Mouse (Mus musculus): ENCODE measurements around the gene Tmprss11f. TPM values are rescaled to one million over a fixed set of nuclear protein-coding genes. Genes with fewer than 3 reads are reported as not detected.

Gene Tmprss11f
- polyA plus RNA-seq, 1 experiment from 2014 or later, result 1.5 TPM

- Histone ChIP-seq H3K9ac (ENCODE audit: low read length) (no peak overlapping the region), H3K4me3 (replicated peaks; ENCODE audit: low read length) (no peak overlapping the region), H3K27ac (ENCODE audit: low read length) (no peak overlapping the region), H3K27me3 (ENCODE audit: control insufficient read depth, insufficient read depth, low read length) (no peaks in the 10 kb centered on the region), H3K4me2 (ENCODE audit: low read depth, low read length) (no peak overlapping the region), H3K36me3 (ENCODE audit: control insufficient read depth, insufficient read depth, low read length) (no peaks in the 10 kb centered on the region), H3K4me1 (ENCODE audit: control insufficient read depth, insufficient read depth, low read length) (no peaks in the 10 kb centered on the region), H3K9me3 (replicated peaks; ENCODE audit: control insufficient read depth, low read length) (no peaks in the 10 kb centered on the region)
- no peak for ATAC-seq (ENCODE audit: insufficient read depth, low FRiP score)
- WGBS, result 93% methylated on average over 2 of the region's 2 CpGs
These were observed 85.5 kb downstream of the Tmprss11f start for GRCm38 (mm10) chr5:86546693-86547092.

- ATAC-seq (ENCODE audit: insufficient read depth, low FRiP score), result no peak
- no peak overlapping the region for H3K4me3 ChIP-seq (replicated peaks; ENCODE audit: low read length)
- H3K36me3 ChIP-seq (ENCODE audit: control insufficient read depth, insufficient read depth, low read length), result no peaks in the 10 kb centered on the region
- no peaks in the 10 kb centered on the region for H3K4me1 ChIP-seq (ENCODE audit: control insufficient read depth, insufficient read depth, low read length)
- 62% methylated on average over 3 of the region's 3 CpGs for WGBS
- no peak overlapping the region for H3K4me2 ChIP-seq (ENCODE audit: low read depth, low read length)
- H3K9ac ChIP-seq (ENCODE audit: low read length), result no peak overlapping the region
- no peaks in the 10 kb centered on the region for H3K9me3 ChIP-seq (replicated peaks; ENCODE audit: control insufficient read depth, low read length)
- H3K27me3 ChIP-seq (ENCODE audit: control insufficient read depth, insufficient read depth, low read length), result no peaks in the 10 kb centered on the region
- no peak overlapping the region for H3K27ac ChIP-seq (ENCODE audit: low read length)
These were observed 91.6 kb downstream of the Tmprss11f start for GRCm38 (mm10) chr5:86540601-86541000.

- H3K4me2 ChIP-seq (ENCODE audit: low read depth, low read length), result no peak overlapping the region
- no peak for ATAC-seq (ENCODE audit: insufficient read depth, low FRiP score)
- WGBS, result 45% methylated on average over 2 of the region's 2 CpGs
- no peak overlapping the region for H3K27ac ChIP-seq (ENCODE audit: low read length)
- H3K36me3 ChIP-seq (ENCODE audit: control insufficient read depth, insufficient read depth, low read length), result no peaks in the 10 kb centered on the region
- H3K4me3 ChIP-seq (replicated peaks; ENCODE audit: low read length), result no peak overlapping the region
- no peak overlapping the region for H3K9ac ChIP-seq (ENCODE audit: low read length)
- no peaks in the 10 kb centered on the region for H3K9me3 ChIP-seq (replicated peaks; ENCODE audit: control insufficient read depth, low read length)
- H3K4me1 ChIP-seq (ENCODE audit: control insufficient read depth, insufficient read depth, low read length), result no peaks in the 10 kb centered on the region
- H3K27me3 ChIP-seq (ENCODE audit: control insufficient read depth, insufficient read depth, low read length), result no peaks in the 10 kb centered on the region
These were observed 103.5 kb downstream of the Tmprss11f start for GRCm38 (mm10) chr5:86528725-86529124.

- H3K4me1 ChIP-seq (ENCODE audit: control insufficient read depth, insufficient read depth, low read length), result no peaks in the 10 kb centered on the region
- no peaks in the 10 kb centered on the region for H3K27me3 ChIP-seq (ENCODE audit: control insufficient read depth, insufficient read depth, low read length)
- 62% methylated on average over 9 of the region's 9 CpGs for WGBS
- ATAC-seq (ENCODE audit: insufficient read depth, low FRiP score), result no peak
- no peak within 1 kb of the TSS for H3K4me2 ChIP-seq (ENCODE audit: low read depth, low read length)
- H3K9ac ChIP-seq (ENCODE audit: low read length), result no peak within 1 kb of the TSS
- H3K27ac ChIP-seq (ENCODE audit: low read length), result no peak within 1 kb of the TSS; the same call in 1 of the 2 replicates
- H3K36me3 ChIP-seq (ENCODE audit: control insufficient read depth, insufficient read depth, low read length), result no peaks in the 10 kb centered on the region
- H3K9me3 ChIP-seq (replicated peaks; ENCODE audit: control insufficient read depth, low read length), result no peaks in the 10 kb centered on the region
- no peak within 1 kb of the TSS for H3K4me3 ChIP-seq (replicated peaks; ENCODE audit: low read length)
These were observed 113.7 kb downstream of the Tmprss11f start, which contains the start of gene Tmprss11g for GRCm38 (mm10) chr5:86518500-86518899. Gene Tmprss11g (minus strand): TSS chr5:86518600.

GRCm38 (mm10) chr5:86511538-86511937 is 120.7 kb downstream of the Tmprss11f start:
- no peaks in the 10 kb centered on the region for H3K9me3 ChIP-seq (replicated peaks; ENCODE audit: control insufficient read depth, low read length)
- H3K4me1 ChIP-seq (ENCODE audit: control insufficient read depth, insufficient read depth, low read length), result no peaks in the 10 kb centered on the region
- no peaks in the 10 kb centered on the region for H3K36me3 ChIP-seq (ENCODE audit: control insufficient read depth, insufficient read depth, low read length)
- no peaks in the 10 kb centered on the region for H3K27me3 ChIP-seq (ENCODE audit: control insufficient read depth, insufficient read depth, low read length)
- WGBS, result 59% methylated on average over 5 of the region's 5 CpGs
- no peak overlapping the region for H3K4me2 ChIP-seq (ENCODE audit: low read depth, low read length)
- ATAC-seq (ENCODE audit: insufficient read depth, low FRiP score), result no peak
- H3K4me3 ChIP-seq (replicated peaks; ENCODE audit: low read length), result no peak overlapping the region
- no peak overlapping the region for H3K27ac ChIP-seq (ENCODE audit: low read length)
- H3K9ac ChIP-seq (ENCODE audit: low read length), result no peak overlapping the region

GRCm38 (mm10) chr5:86493453-86493852 is 138.8 kb downstream of the Tmprss11f start:
- no peak overlapping the region for H3K9ac ChIP-seq (ENCODE audit: low read length)
- no peaks in the 10 kb centered on the region for H3K9me3 ChIP-seq (replicated peaks; ENCODE audit: control insufficient read depth, low read length)
- no peak overlapping the region for H3K4me3 ChIP-seq (replicated peaks; ENCODE audit: low read length)
- H3K27ac ChIP-seq (ENCODE audit: low read length), result no peak overlapping the region
- WGBS, result 66% methylated on average over 1 of the region's 1 CpGs
- H3K27me3 ChIP-seq (ENCODE audit: control insufficient read depth, insufficient read depth, low read length), result no peaks in the 10 kb centered on the region
- ATAC-seq (ENCODE audit: insufficient read depth, low FRiP score), result no peak
- no peaks in the 10 kb centered on the region for H3K36me3 ChIP-seq (ENCODE audit: control insufficient read depth, insufficient read depth, low read length)
- no peaks in the 10 kb centered on the region for H3K4me1 ChIP-seq (ENCODE audit: control insufficient read depth, insufficient read depth, low read length)
- H3K4me2 ChIP-seq (ENCODE audit: low read depth, low read length), result no peak overlapping the region

- H3K4me3 ChIP-seq (replicated peaks; ENCODE audit: low read length), result no peak overlapping the region
- ATAC-seq (ENCODE audit: insufficient read depth, low FRiP score), result no peak
- WGBS, result 55% methylated on average over 2 of the region's 2 CpGs
These were observed 149.7 kb downstream of the Tmprss11f start for GRCm38 (mm10) chr5:86482562-86482961.

GRCm38 (mm10) chr5:86482031-86482430 is 150.2 kb downstream of the Tmprss11f start:
- no peak overlapping the region for H3K4me2 ChIP-seq (ENCODE audit: low read depth, low read length)
- H3K4me3 ChIP-seq (replicated peaks; ENCODE audit: low read length), result no peak overlapping the region
- H3K36me3 ChIP-seq (ENCODE audit: control insufficient read depth, insufficient read depth, low read length), result no peaks in the 10 kb centered on the region
- H3K27ac ChIP-seq (ENCODE audit: low read length), result no peak overlapping the region
- H3K27me3 ChIP-seq (ENCODE audit: control insufficient read depth, insufficient read depth, low read length), result no peaks in the 10 kb centered on the region
- H3K9ac ChIP-seq (ENCODE audit: low read length), result no peak overlapping the region
- 81% methylated on average over 1 of the region's 1 CpGs for WGBS
- no peak for ATAC-seq (ENCODE audit: insufficient read depth, low FRiP score)
- H3K4me1 ChIP-seq (ENCODE audit: control insufficient read depth, insufficient read depth, low read length), result no peaks in the 10 kb centered on the region
- H3K9me3 ChIP-seq (replicated peaks; ENCODE audit: control insufficient read depth, low read length), result no peaks in the 10 kb centered on the region

More at GRCm38 (mm10) chr5:86482562-86482961, 149.7 kb downstream of the Tmprss11f start:
- H3K27me3 ChIP-seq (ENCODE audit: control insufficient read depth, insufficient read depth, low read length), result no peaks in the 10 kb centered on the region
- H3K27ac ChIP-seq (ENCODE audit: low read length), result no peak overlapping the region
- H3K36me3 ChIP-seq (ENCODE audit: control insufficient read depth, insufficient read depth, low read length), result no peaks in the 10 kb centered on the region
- H3K9ac ChIP-seq (ENCODE audit: low read length), result no peak overlapping the region
- no peaks in the 10 kb centered on the region for H3K9me3 ChIP-seq (replicated peaks; ENCODE audit: control insufficient read depth, low read length)
- H3K4me2 ChIP-seq (ENCODE audit: low read depth, low read length), result no peak overlapping the region
- no peaks in the 10 kb centered on the region for H3K4me1 ChIP-seq (ENCODE audit: control insufficient read depth, insufficient read depth, low read length)

GRCm38 (mm10) chr5:86473859-86474258 is 158.4 kb downstream of the Tmprss11f start:
- H3K36me3 ChIP-seq (ENCODE audit: control insufficient read depth, insufficient read depth, low read length), result no peaks in the 10 kb centered on the region
- WGBS, result 56% methylated on average over 9 of the region's 9 CpGs
- no peak overlapping the region for H3K4me3 ChIP-seq (replicated peaks; ENCODE audit: low read length)
- no peak for ATAC-seq (ENCODE audit: insufficient read depth, low FRiP score)
- H3K9me3 ChIP-seq (replicated peaks; ENCODE audit: control insufficient read depth, low read length), result no peaks in the 10 kb centered on the region
- H3K4me2 ChIP-seq (ENCODE audit: low read depth, low read length), result no peak overlapping the region
- no peak overlapping the region for H3K27ac ChIP-seq (ENCODE audit: low read length)
- no peaks in the 10 kb centered on the region for H3K4me1 ChIP-seq (ENCODE audit: control insufficient read depth, insufficient read depth, low read length)
- H3K9ac ChIP-seq (ENCODE audit: low read length), result no peak overlapping the region
- no peaks in the 10 kb centered on the region for H3K27me3 ChIP-seq (ENCODE audit: control insufficient read depth, insufficient read depth, low read length)
